Mouse (Mus musculus): ENCODE results near the gene Polr3h. TPM values are rescaled to one million over a fixed set of nuclear protein-coding genes. Genes with fewer than 3 reads are reported as not detected.
"Not testable (repeated sequence)": the region's sequence is repeated elsewhere in the genome, so short reads cannot be mapped to it uniquely, and the experiment has no call there.

The Polr3h gene
- polyA plus RNA-seq (2014; fragmentation: Nextera tagmentation; extraction: Ambion mirVana) = 85.5 and 100.0 TPM in 2 replicates

DNA sequence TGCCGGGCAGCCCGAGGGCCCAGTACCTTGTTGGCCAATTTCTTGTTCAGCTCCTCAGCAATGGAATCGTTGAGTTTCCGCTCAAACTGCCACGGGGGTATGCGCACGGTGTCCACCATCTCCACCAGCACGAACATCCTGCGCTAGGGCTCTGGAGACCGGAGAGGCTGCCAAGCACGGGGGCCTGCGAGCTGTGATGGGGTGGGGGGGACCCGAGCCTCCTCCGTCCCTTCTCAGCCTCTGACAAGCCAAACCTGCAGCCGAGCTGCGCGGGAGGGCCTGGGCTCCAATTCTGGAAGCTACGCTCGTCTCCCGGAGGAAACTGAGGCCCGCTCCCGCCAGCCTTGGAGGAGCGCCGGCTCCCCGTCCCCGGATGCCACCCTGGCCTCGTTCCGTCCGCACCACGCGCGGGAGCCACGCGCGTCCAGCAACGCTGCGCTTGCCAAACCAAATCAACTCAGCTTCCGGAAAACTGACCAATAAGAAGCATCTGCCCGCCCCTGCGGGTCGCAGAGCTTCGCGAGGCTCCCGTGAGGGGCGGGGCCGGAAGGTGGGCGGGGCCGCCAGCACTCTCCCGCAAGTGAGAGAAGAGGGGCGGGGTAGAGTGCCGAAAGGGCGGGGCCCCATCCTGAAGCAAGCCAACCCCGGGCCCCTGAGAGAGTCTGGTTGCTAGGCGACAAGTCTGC, at the start of gene Polr3h:
Polr3h (minus strand) TSS at position 481 of the 686 bp plus-strand sequence.
- peak within 1 kb of the TSS; percentile 71 for H3K4me3 ChIP-seq (replicated peaks; ENCODE audit: low read length)
- H3K4me2 ChIP-seq (replicated peaks) = peak within 1 kb of the TSS; percentile 76
- peak within 1 kb of the TSS; percentile 88 for H3K27ac ChIP-seq
- ATAC-seq (ENCODE audit: low FRiP score) (peak; percentile 96), DNase-seq (ENCODE audit: low spot score) (peak; percentile 97)
- H3K36me3 ChIP-seq (replicated peaks; ENCODE audit: control insufficient read depth, insufficient read depth) = no peaks in the 10 kb centered on the region; the same call in 1 of the 2 replicates
- WGBS = under 1% methylated on average over 54 of the region's 54 CpGs
- H3K4me1 ChIP-seq (replicated peaks; ENCODE audit: control insufficient read depth, insufficient read depth, low read length) = peaks cover 26% of the 10 kb centered on the region
- H3K9me3 ChIP-seq (ENCODE audit: control insufficient read depth, low read length) = no peaks in the 10 kb centered on the region
- H3K9ac ChIP-seq = peak within 1 kb of the TSS; percentile 75
- no peaks in the 10 kb centered on the region for H3K27me3 ChIP-seq (ENCODE audit: control insufficient read depth, insufficient read depth, low read length)

DNA sequence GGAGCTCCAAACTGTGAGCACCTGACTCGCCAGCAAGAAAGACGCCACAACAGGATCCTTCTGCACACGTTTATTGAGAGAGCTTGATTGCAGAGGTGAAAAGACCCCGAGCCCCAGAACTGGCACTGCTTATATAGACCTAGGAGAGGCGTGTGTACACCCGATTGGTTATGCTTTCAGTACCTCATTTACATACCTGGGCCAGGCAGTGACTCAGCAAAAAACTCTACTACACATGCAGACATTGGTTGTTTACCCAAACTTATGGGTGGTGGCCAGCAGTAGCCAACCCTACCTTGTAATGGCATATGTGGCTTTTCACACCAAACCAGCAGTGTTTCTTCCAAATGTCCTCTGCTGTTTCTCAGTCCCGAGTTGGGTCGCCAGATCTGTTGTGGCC, 49.1 kb upstream of the Polr3h start:
- not testable (repeated sequence) for H3K4me3 ChIP-seq (replicated peaks; ENCODE audit: low read length); H3K9me3 ChIP-seq (ENCODE audit: control insufficient read depth, low read length); H3K27ac ChIP-seq; H3K36me3 ChIP-seq (replicated peaks; ENCODE audit: control insufficient read depth, insufficient read depth); DNase-seq (ENCODE audit: low spot score); H3K27me3 ChIP-seq (ENCODE audit: control insufficient read depth, insufficient read depth, low read length); H3K4me1 ChIP-seq (replicated peaks; ENCODE audit: control insufficient read depth, insufficient read depth, low read length); ATAC-seq (ENCODE audit: low FRiP score); H3K9ac ChIP-seq; H3K4me2 ChIP-seq (replicated peaks)
- 90% methylated on average over 8 of the region's 8 CpGs for WGBS

DNA sequence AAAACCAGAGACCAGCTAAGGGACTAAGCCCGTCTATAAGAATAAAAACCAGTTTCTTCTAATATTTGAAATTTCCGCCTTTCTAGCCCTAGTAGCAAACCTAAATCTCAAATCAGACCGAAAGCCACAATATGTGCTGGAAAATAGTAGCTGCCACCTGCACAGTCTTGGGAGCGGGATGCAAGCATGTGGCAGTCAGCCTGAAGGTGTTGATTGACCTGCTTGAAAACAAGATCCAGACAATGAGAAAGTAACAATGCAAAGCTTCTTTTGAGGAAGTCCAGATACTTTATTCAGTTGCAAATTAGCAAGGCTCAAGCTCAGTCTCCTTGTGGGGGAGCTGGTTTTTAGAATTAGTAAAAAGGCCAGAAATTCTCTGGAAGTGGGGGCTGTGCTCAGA, 44.5 kb upstream of the Polr3h start:
- not testable (repeated sequence) for ATAC-seq (ENCODE audit: low FRiP score); H3K9ac ChIP-seq; H3K36me3 ChIP-seq (replicated peaks; ENCODE audit: control insufficient read depth, insufficient read depth); DNase-seq (ENCODE audit: low spot score); H3K4me1 ChIP-seq (replicated peaks; ENCODE audit: control insufficient read depth, insufficient read depth, low read length); H3K4me2 ChIP-seq (replicated peaks); H3K27ac ChIP-seq; H3K4me3 ChIP-seq (replicated peaks; ENCODE audit: low read length); H3K9me3 ChIP-seq (ENCODE audit: control insufficient read depth, low read length); H3K27me3 ChIP-seq (ENCODE audit: control insufficient read depth, insufficient read depth, low read length)
- WGBS = 79% methylated on average over 4 of the region's 4 CpGs

DNA sequence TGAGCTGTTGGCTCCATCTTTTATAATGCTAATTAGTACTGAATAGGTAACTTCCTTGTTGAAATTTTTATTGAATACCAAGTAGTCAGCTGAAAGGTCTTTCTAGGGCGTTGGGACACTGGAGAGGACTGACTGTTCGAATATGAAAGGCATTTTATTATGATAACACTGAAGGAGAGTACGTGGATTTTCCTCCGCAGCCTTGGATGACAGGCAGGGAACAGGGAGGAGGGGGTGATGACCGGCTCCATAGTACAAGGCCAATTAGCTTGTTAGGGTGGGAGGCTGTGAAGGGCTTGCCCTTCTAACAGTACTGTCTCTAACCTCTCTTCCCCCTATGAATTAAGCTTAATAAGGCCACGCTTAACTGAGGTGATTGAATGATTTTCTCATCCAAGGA, 43.6 kb upstream of the Polr3h start:
- H3K9me3 ChIP-seq (ENCODE audit: control insufficient read depth, low read length); H3K27me3 ChIP-seq (ENCODE audit: control insufficient read depth, insufficient read depth, low read length); H3K4me2 ChIP-seq (replicated peaks); H3K4me1 ChIP-seq (replicated peaks; ENCODE audit: control insufficient read depth, insufficient read depth, low read length); H3K9ac ChIP-seq; ATAC-seq (ENCODE audit: low FRiP score); H3K36me3 ChIP-seq (replicated peaks; ENCODE audit: control insufficient read depth, insufficient read depth); DNase-seq (ENCODE audit: low spot score); H3K4me3 ChIP-seq (replicated peaks; ENCODE audit: low read length); H3K27ac ChIP-seq: not testable (repeated sequence)
- WGBS = 70% methylated on average over 6 of the region's 6 CpGs

DNA sequence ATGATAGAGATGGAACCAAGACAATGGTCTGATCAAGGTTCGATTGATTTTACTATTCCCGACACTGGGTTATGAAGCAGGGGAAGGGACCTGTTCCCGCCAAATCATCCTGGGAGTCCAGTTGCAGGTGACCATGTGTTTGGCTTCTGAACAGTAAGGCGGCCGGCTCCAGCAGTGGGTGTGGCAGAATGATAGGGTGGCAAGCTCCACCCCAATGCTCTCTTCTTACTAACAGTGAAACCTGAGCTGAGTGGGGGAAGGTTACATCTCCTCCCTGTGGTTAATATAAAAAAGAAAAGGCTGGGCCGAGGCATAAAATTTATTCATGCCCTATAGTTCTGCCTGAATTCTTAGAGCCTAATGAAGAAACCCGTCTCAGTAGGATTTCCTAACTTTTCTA, 43.1 kb upstream of the Polr3h start:
- no peak overlapping the region for H3K4me3 ChIP-seq (replicated peaks; ENCODE audit: low read length)
- DNase-seq (ENCODE audit: low spot score) (no peak), ATAC-seq (ENCODE audit: low FRiP score) (no peak)
- H3K36me3 ChIP-seq (replicated peaks; ENCODE audit: control insufficient read depth, insufficient read depth) = no peaks in the 10 kb centered on the region
- H3K27me3 ChIP-seq (ENCODE audit: control insufficient read depth, insufficient read depth, low read length) = no peaks in the 10 kb centered on the region
- peaks cover 5% of the 10 kb centered on the region; the same call in 1 of the 2 replicates for H3K9me3 ChIP-seq (ENCODE audit: control insufficient read depth, low read length)
- 82% methylated on average over 7 of the region's 7 CpGs for WGBS
- H3K4me1 ChIP-seq (replicated peaks; ENCODE audit: control insufficient read depth, insufficient read depth, low read length) = no peaks in the 10 kb centered on the region
- no peak overlapping the region for H3K9ac ChIP-seq
- no peak overlapping the region for H3K27ac ChIP-seq
- no peak overlapping the region for H3K4me2 ChIP-seq (replicated peaks)

DNA sequence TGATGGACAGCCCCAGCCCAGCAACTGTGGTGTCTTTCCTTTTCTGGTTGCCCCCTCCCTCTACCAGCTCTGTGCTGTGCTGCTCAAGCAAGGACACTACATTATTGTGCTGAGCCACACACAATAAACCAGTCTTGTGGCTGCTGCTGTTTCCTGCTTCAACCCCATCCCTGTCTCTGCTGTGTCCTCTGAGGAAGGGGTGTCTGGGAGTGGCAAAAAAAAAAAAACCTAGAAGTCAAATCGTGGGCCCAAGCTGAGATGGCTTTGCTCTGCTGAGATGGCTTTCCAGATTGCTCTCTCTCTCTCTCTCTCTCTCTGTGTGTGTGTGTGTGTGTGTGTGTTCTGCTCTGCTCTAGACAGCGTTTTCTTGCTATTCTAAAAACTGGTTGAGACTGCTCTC, 42.4 kb upstream of the Polr3h start:
- H3K4me3 ChIP-seq (replicated peaks; ENCODE audit: low read length) = no peak overlapping the region
- no peak overlapping the region for H3K27ac ChIP-seq
- DNase-seq (ENCODE audit: low spot score) (no peak), ATAC-seq (ENCODE audit: low FRiP score) (no peak)
- WGBS = 78% methylated on average over 2 of the region's 2 CpGs
- H3K27me3 ChIP-seq (ENCODE audit: control insufficient read depth, insufficient read depth, low read length) = no peaks in the 10 kb centered on the region
- no peaks in the 10 kb centered on the region for H3K4me1 ChIP-seq (replicated peaks; ENCODE audit: control insufficient read depth, insufficient read depth, low read length)
- no peaks in the 10 kb centered on the region for H3K36me3 ChIP-seq (replicated peaks; ENCODE audit: control insufficient read depth, insufficient read depth)
- peaks cover 5% of the 10 kb centered on the region; the same call in 1 of the 2 replicates for H3K9me3 ChIP-seq (ENCODE audit: control insufficient read depth, low read length)
- no peak overlapping the region for H3K4me2 ChIP-seq (replicated peaks)
- no peak overlapping the region for H3K9ac ChIP-seq

DNA sequence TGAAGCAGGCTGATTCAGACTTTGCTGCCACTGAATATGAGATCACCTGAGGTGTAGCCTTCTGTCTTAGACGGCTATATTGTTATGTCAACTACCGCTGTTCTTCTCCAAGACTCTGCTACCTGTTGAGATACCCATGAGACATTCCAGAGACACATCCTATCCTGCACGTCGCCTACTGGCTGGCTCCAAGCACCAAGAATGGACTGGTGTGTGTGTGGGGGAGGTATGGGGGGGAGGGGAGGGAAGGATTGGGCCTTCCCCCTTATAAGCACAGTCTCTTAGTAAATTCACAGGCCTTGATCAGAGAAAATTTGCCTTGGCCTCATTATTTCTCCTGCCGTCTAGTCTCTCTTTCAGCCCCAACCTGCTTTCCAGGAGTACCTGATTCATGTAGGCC, 41.8 kb upstream of the Polr3h start:
- H3K9me3 ChIP-seq (ENCODE audit: control insufficient read depth, low read length) = peaks cover 5% of the 10 kb centered on the region; the same call in 1 of the 2 replicates
- no peak overlapping the region for H3K4me2 ChIP-seq (replicated peaks)
- WGBS = 88% methylated on average over 5 of the region's 5 CpGs
- H3K4me3 ChIP-seq (replicated peaks; ENCODE audit: low read length) = no peak overlapping the region
- no peaks in the 10 kb centered on the region for H3K4me1 ChIP-seq (replicated peaks; ENCODE audit: control insufficient read depth, insufficient read depth, low read length)
- no peak for ATAC-seq (ENCODE audit: low FRiP score)
- no peak for DNase-seq (ENCODE audit: low spot score)
- no peaks in the 10 kb centered on the region for H3K27me3 ChIP-seq (ENCODE audit: control insufficient read depth, insufficient read depth, low read length)
- H3K9ac ChIP-seq = no peak overlapping the region
- no peak overlapping the region for H3K27ac ChIP-seq
- H3K36me3 ChIP-seq (replicated peaks; ENCODE audit: control insufficient read depth, insufficient read depth) = no peaks in the 10 kb centered on the region

DNA sequence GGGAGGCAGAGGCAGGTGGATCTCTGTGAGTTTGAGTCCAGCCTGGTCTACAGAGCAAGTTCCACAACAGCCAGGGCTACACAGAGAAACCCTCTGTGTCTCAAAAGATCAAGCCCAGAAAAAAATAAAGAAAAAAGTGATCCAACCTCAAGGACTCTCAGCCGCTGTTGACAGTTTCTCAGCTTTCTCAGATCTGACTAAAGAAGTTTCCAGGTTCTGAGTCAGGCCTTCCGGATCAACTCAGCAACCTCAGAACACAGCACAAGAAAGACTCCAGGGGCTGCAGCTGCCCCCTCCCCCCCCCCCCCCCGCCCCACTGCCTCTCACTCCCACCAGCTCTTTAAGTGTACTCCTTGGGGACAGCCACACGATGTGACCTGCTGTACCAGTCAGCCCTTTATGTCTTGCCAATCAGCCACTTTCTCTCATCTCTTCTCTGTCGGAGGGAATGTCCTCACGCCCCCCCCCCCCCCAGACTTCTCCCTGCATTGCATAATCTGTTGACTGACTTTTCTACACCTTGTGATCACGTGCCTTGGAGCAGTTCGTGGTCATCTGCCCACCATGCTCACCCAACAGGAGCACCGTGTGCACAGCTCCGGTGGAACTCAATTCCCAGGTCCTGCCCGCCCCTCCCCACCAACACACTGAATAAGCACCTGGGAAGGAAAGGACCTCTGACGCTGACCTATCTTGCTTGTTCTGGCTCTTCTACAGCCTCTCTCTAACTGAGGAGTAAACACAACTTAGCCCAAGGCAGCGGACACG, 40.2 kb upstream of the Polr3h start:
- Histone ChIP-seq H3K4me1 (replicated peaks; ENCODE audit: control insufficient read depth, insufficient read depth, low read length) (no peaks in the 10 kb centered on the region), H3K4me2 (replicated peaks) (no peak overlapping the region), H3K9ac (no peak overlapping the region), H3K36me3 (replicated peaks; ENCODE audit: control insufficient read depth, insufficient read depth) (no peaks in the 10 kb centered on the region), H3K4me3 (replicated peaks; ENCODE audit: low read length) (no peak overlapping the region), H3K27ac (no peak overlapping the region), H3K9me3 (ENCODE audit: control insufficient read depth, low read length) (no peaks in the 10 kb centered on the region), H3K27me3 (ENCODE audit: control insufficient read depth, insufficient read depth, low read length) (no peaks in the 10 kb centered on the region)
- DNase-seq (ENCODE audit: low spot score) = no peak
- no peak for ATAC-seq (ENCODE audit: low FRiP score)
- WGBS = 86% methylated on average over 13 of the region's 14 CpGs

DNA sequence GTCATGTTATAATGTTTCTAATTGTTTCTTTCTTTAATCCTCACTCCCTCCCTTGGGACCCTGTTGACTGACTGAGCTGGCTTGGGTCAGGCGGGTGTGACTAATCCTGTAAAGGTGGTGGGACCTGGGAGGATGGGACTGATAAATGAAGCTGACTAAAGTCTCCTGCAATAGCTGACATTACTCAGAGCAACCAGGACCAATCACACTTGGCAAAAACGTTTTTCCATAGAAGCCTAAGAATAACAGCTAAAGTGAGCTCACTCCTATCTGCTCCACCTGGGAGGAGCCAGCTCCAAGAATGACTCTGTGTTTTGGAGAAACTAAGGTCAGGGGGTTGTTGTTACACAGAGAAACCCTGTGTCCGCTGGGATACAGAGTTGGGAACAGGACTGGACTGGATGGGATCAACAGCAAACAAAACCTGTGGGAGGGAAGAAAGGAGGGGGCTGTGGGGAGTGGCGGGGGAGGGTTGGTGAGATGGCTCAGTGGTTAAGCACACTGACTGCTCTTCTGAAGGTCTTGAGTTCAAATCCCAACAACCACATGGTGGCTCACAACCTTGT, 39.0 kb upstream of the Polr3h start:
- Histone ChIP-seq H3K9ac (no peak overlapping the region), H3K27ac (no peak overlapping the region), H3K4me1 (replicated peaks; ENCODE audit: control insufficient read depth, insufficient read depth, low read length) (no peaks in the 10 kb centered on the region), H3K9me3 (ENCODE audit: control insufficient read depth, low read length) (no peaks in the 10 kb centered on the region), H3K4me2 (replicated peaks) (no peak overlapping the region), H3K27me3 (ENCODE audit: control insufficient read depth, insufficient read depth, low read length) (no peaks in the 10 kb centered on the region), H3K4me3 (replicated peaks; ENCODE audit: low read length) (no peak overlapping the region), H3K36me3 (replicated peaks; ENCODE audit: control insufficient read depth, insufficient read depth) (no peaks in the 10 kb centered on the region)
- 59% methylated on average over 4 of the region's 4 CpGs for whole genome bisulfite sequencing
- no peak for DNase-seq (ENCODE audit: low spot score)
- ATAC-seq (ENCODE audit: low FRiP score) = no peak

Measured in hindbrain, embryonic 14.5 days (tissue).